Mouse (Mus musculus): ENCODE results near the gene Dapk1.

Dapk1 gene

DNA sequence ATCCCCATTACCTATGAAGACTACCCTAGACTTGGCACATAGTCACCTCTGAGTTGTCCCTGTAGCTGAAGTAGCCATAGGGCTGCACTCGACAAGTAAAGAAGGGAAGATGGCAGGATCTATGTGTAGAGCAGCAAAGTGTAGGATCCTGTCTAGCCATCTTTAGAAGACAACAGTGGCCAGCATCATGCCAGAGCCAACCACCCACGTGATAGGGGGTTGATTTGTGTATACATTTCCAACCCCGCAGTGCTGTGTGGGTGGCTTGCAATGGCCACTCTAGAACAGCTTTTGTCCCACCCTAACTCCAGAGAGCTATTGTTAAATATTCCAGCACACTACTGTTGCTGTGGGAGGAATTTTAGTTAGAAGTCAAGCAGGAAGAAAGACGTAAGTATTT lies 111.8 kb downstream of the Dapk1 start:
- H3K27me3 ChIP-seq (ENCODE audit: control insufficient read depth, insufficient read depth, low read length, poor library complexity, severe bottlenecking): no peaks in the 10 kb centered on the region

GRCm38 (mm10) chr13:60716107-60716506 lies 114.4 kb downstream of the Dapk1 start:
- no peaks in the 10 kb centered on the region for H3K27me3 ChIP-seq (ENCODE audit: control insufficient read depth, insufficient read depth, low read length, poor library complexity, severe bottlenecking)
- H3K36me3 ChIP-seq (ENCODE audit: control insufficient read depth, insufficient read depth, low read length, poor library complexity, severe bottlenecking): no peaks in the 10 kb centered on the region
- DNase-seq (ENCODE audit: low read depth, low spot score): no peak

More for the DNA sequence above, 111.8 kb downstream of the Dapk1 start:
- no peak for DNase-seq (ENCODE audit: low read depth, low spot score)
- no peaks in the 10 kb centered on the region for H3K36me3 ChIP-seq (ENCODE audit: control insufficient read depth, insufficient read depth, low read length, poor library complexity, severe bottlenecking)

- no peak for DNase-seq (ENCODE audit: low read depth, low spot score)
- Histone ChIP-seq H3K36me3 (ENCODE audit: control insufficient read depth, insufficient read depth, low read length, poor library complexity, severe bottlenecking) (no peaks in the 10 kb centered on the region), H3K27me3 (ENCODE audit: control insufficient read depth, insufficient read depth, low read length, poor library complexity, severe bottlenecking) (no peaks in the 10 kb centered on the region)
Observed at GRCm38 (mm10) chr13:60717421-60717820, 115.7 kb downstream of the Dapk1 start.

GRCm38 (mm10) chr13:60719581-60719980 lies 117.8 kb downstream of the Dapk1 start:
- no peak for DNase-seq (ENCODE audit: low read depth, low spot score)
- no peaks in the 10 kb centered on the region for H3K36me3 ChIP-seq (ENCODE audit: control insufficient read depth, insufficient read depth, low read length, poor library complexity, severe bottlenecking)

GRCm38 (mm10) chr13:60722763-60723162 lies 121.0 kb downstream of the Dapk1 start:
- DNase-seq (ENCODE audit: low read depth, low spot score): no peak
- H3K27me3 ChIP-seq (ENCODE audit: control insufficient read depth, insufficient read depth, low read length, poor library complexity, severe bottlenecking): no peaks in the 10 kb centered on the region
- H3K36me3 ChIP-seq (ENCODE audit: control insufficient read depth, insufficient read depth, low read length, poor library complexity, severe bottlenecking): no peaks in the 10 kb centered on the region

More at GRCm38 (mm10) chr13:60719581-60719980, 117.8 kb downstream of the Dapk1 start:
- no peaks in the 10 kb centered on the region for H3K27me3 ChIP-seq (ENCODE audit: control insufficient read depth, insufficient read depth, low read length, poor library complexity, severe bottlenecking)

DNA sequence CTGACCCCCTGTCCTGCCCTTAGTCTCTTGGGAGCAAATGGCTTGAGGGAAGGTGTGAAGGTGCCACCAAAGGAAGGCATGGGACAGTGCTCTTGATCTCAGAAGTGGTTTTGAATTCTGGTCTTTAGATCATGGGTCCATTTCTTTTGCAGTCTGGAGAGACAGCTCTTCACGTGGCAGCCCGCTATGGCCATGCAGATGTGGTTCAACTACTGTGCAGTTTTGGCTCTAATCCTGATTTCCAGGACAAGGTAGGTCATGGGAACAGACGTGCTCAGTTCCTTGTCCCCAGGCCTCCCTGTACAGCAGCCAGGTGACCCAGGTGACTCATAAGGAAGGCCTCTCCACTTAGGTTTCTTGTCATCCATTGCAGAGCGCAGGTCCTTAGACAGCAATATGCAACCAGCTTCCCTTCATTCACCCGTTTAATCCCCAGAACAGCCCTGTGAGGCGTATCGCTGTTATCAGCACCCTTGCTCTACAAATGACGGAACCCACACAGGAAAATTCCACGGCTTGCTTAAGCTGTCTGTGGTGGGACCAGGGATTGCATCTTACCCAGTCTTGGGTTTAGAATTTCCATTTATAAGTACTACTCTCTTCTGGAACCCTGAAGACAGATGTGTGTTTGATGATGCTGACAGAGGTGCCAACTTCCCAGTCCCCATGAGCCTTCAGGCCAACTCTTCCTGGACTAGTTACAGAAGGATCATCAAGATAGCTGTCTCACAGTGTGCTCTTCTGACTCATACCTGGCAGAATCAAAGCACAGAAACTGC lies 126.7 kb downstream of the Dapk1 start:
- DNase-seq (ENCODE audit: low read depth, low spot score): no peak
- no peaks in the 10 kb centered on the region for H3K36me3 ChIP-seq (ENCODE audit: control insufficient read depth, insufficient read depth, low read length, poor library complexity, severe bottlenecking)
- H3K27me3 ChIP-seq (ENCODE audit: control insufficient read depth, insufficient read depth, low read length, poor library complexity, severe bottlenecking): no peaks in the 10 kb centered on the region

- Histone ChIP-seq H3K27me3 (ENCODE audit: control insufficient read depth, insufficient read depth, low read length, poor library complexity, severe bottlenecking) (no peaks in the 10 kb centered on the region), H3K36me3 (ENCODE audit: control insufficient read depth, insufficient read depth, low read length, poor library complexity, severe bottlenecking) (no peaks in the 10 kb centered on the region)
- DNase-seq (ENCODE audit: low read depth, low spot score): no peak
Observed at GRCm38 (mm10) chr13:60729055-60729402, 127.3 kb downstream of the Dapk1 start.

DNA sequence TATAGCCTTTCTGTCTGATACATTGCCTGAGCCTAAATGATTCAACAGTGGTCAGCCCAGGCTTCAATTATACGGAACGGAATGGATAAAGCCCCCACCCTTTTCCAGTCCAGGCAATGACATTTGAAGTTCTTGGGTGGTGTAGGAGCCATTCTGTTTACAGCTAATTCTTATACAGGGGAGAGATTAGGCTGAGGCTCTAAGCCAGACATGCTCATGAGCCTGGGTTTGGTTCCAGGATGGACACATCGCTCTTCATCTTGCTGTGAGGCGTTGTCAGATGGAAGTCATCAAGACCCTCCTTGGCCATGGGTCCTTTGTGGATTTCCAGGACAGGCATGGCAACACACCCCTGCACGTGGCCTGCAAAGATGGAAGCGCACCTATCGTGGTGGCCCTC lies 128.8 kb downstream of the Dapk1 start:
- DNase-seq (ENCODE audit: low read depth, low spot score): no peak
- Histone ChIP-seq H3K36me3 (ENCODE audit: control insufficient read depth, insufficient read depth, low read length, poor library complexity, severe bottlenecking) (no peaks in the 10 kb centered on the region), H3K27me3 (ENCODE audit: control insufficient read depth, insufficient read depth, low read length, poor library complexity, severe bottlenecking) (no peaks in the 10 kb centered on the region)

DNA sequence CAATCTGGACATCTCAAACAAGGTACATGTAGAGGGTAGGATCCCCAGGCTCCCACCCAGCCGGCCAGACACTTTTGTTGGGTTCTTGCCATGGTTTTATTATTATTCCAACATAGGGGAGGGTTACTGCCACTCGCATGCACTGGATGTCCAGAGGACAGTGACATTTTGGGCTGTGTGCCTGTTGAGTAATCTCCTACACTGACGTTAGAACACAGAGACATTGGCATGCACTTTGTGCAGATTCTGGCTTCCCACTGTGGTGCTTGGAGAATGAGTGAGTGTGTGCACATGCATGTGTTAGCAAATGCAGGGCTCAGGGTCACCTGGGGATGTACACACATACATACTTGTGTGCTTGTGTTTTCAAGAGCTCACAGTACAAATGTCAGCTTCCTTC lies 129.3 kb downstream of the Dapk1 start:
- H3K36me3 ChIP-seq (ENCODE audit: control insufficient read depth, insufficient read depth, low read length, poor library complexity, severe bottlenecking): no peaks in the 10 kb centered on the region
- no peaks in the 10 kb centered on the region for H3K27me3 ChIP-seq (ENCODE audit: control insufficient read depth, insufficient read depth, low read length, poor library complexity, severe bottlenecking)
- DNase-seq (ENCODE audit: low read depth, low spot score): no peak

- DNase-seq (ENCODE audit: low read depth, low spot score): no peak
- no peaks in the 10 kb centered on the region for H3K36me3 ChIP-seq (ENCODE audit: control insufficient read depth, insufficient read depth, low read length, poor library complexity, severe bottlenecking)
Observed at GRCm38 (mm10) chr13:60735306-60735705, 133.6 kb downstream of the Dapk1 start.

GRCm38 (mm10) chr13:60736421-60737105 lies 134.8 kb downstream of the Dapk1 start:
- no peaks in the 10 kb centered on the region for H3K36me3 ChIP-seq (ENCODE audit: control insufficient read depth, insufficient read depth, low read length, poor library complexity, severe bottlenecking)
- no peaks in the 10 kb centered on the region for H3K27me3 ChIP-seq (ENCODE audit: control insufficient read depth, insufficient read depth, low read length, poor library complexity, severe bottlenecking)
- DNase-seq (ENCODE audit: low read depth, low spot score): no peak

More at GRCm38 (mm10) chr13:60735306-60735705, 133.6 kb downstream of the Dapk1 start:
- no peaks in the 10 kb centered on the region for H3K27me3 ChIP-seq (ENCODE audit: control insufficient read depth, insufficient read depth, low read length, poor library complexity, severe bottlenecking)

- Histone ChIP-seq H3K27me3 (ENCODE audit: control insufficient read depth, insufficient read depth, low read length, poor library complexity, severe bottlenecking) (no peaks in the 10 kb centered on the region), H3K36me3 (ENCODE audit: control insufficient read depth, insufficient read depth, low read length, poor library complexity, severe bottlenecking) (no peaks in the 10 kb centered on the region)
- DNase-seq (ENCODE audit: low read depth, low spot score): peak; percentile 82
Observed at GRCm38 (mm10) chr13:60737632-60738324, 136.0 kb downstream of the Dapk1 start.

DNA sequence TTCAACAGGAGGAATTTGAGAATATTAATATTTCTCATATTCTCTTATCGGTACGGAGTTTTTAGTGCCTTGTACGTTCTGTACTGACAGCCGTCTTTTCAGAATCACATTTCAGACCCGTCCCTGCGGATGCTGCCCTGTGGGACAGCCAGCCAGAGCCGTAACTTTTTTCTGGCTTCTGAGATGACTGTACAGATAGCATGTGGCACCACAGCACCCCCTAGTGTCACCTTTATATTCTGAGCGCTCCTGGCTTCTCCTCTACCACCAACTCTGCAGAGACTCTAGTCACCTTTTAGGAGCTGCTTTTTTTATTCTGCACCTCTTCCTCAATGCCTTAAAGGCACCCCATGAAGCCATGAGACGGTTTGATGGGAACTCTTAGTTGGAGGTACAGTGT lies 136.7 kb downstream of the Dapk1 start:
- Histone ChIP-seq H3K36me3 (ENCODE audit: control insufficient read depth, insufficient read depth, low read length, poor library complexity, severe bottlenecking) (no peaks in the 10 kb centered on the region), H3K27me3 (ENCODE audit: control insufficient read depth, insufficient read depth, low read length, poor library complexity, severe bottlenecking) (no peaks in the 10 kb centered on the region)
- peak; percentile 70 for DNase-seq (ENCODE audit: low read depth, low spot score)

DNA sequence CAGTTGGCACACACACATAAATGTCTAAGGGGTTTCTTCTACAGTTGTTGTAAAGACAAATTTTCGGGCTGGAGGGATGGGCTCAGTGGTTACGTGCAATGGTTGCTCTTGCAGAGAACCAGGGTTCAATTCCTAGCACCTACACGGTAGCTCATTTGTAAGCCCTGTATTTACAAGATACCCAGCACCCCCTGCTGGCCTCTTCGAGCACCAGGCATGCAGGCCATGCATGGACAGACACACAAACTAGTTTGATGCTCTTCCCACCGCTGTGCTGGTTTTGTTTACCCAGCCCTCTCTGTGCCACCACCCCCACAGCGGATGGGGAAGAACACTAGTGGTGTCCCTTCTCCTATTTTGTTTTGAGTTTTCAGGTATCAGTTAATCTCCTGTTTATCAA lies 138.5 kb downstream of the Dapk1 start:
- H3K27me3 ChIP-seq (ENCODE audit: control insufficient read depth, insufficient read depth, low read length, poor library complexity, severe bottlenecking): no peaks in the 10 kb centered on the region
- no peak for DNase-seq (ENCODE audit: low read depth, low spot score)
- H3K36me3 ChIP-seq (ENCODE audit: control insufficient read depth, insufficient read depth, low read length, poor library complexity, severe bottlenecking): no peaks in the 10 kb centered on the region

DNA sequence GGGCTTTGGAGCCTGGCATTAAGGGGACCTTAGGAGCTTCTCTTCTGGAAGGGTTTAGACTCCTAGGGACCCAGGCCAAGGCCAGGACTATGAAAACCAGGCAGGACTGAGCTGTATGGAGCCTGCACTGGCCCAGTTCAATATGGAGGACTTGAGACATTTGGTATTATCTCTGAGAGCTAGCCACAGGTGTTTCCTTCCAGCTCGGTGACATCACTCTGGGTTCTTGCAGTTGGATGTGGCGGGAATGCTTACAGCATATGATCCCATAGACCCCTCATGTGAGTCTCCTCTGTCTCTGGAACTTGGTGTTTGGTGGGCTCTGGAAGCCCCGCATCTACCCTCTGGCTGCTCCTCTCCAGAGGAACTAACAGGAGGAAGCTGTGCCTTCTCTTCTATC lies 140.9 kb downstream of the Dapk1 start:
- H3K36me3 ChIP-seq (ENCODE audit: control insufficient read depth, insufficient read depth, low read length, poor library complexity, severe bottlenecking): no peaks in the 10 kb centered on the region
- no peaks in the 10 kb centered on the region for H3K27me3 ChIP-seq (ENCODE audit: control insufficient read depth, insufficient read depth, low read length, poor library complexity, severe bottlenecking)
- DNase-seq (ENCODE audit: low read depth, low spot score): no peak

Measured in splenic B cell, adult 2 months (primary cell).